7 mouse cellular contexts compared by ENCODE assay signal in the genomic region with DNA sequence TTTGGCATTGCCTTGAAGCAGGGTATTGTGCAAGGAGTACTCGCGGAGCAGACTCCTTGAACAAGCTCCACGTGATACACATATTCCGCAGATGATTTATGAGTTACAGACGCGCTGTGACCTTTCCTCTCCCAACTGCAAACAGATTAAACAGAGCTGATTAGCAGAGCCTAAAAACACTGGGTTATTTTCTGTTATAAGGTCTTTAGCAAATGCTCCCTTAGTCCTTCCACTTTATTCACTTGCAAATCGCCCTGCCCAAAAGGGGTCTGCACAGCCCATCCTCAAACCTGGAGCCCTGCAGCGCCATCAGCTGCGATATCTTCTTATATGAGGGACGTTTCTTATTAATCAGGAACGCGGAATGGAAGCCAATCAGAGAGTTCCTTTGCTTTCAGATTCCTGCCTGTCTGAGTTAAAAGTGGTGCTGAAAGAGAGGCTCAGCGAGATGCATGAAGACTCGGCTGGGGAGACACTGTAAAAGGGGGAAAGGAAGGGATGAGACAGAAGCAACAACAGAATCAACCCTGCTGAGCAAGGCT. TPM values are rescaled to one million over a fixed set of nuclear protein-coding genes. Genes with fewer than 3 reads are reported as not detected.
A peak's percentile ranks its signal among the peaks of the same experiment; 100 is the strongest.
DNase-seq lines count a peak whose midpoint lies in the region; ATAC-seq lines count a peak whose summit lies in the region.

A gene (plus strand): TSS at position 287 of the 542 bp plus-strand sequence.

- WGBS in kidney, embryonic 16.5 days = 5% methylated on average over 14 of the region's 14 CpGs
- WGBS in liver, embryonic 11.5 days = 16% methylated on average over 14 of the region's 14 CpGs

- DNase-seq in ES-CJ7 (ENCODE audit: low read depth, low spot score) = peak; percentile 33
- DNase-seq in Muller cell, postnatal 12 days (ENCODE audit: inconsistent ontology term) = peak; percentile 55
- DNase-seq in fat pad, adult 2 months (ENCODE audit: extremely low read depth, low read depth, low spot score) = peak; percentile 19
- DNase-seq in liver, embryonic 11.5 days (ENCODE audit: low spot score) = no peak
- peak; percentile 27 for DNase-seq in right cerebral cortex, postnatal 25 days
- DNase-seq in gastrocnemius, adult 8-10 months (ENCODE audit: low spot score in 2 of 2) = no peak

- peak within 1 kb of the TSS; percentile 32 for H3K4me3 ChIP-seq in kidney, embryonic 16.5 days (ENCODE audit: low read length)
- H3K4me3 ChIP-seq in liver, embryonic 11.5 days (ENCODE audit: low read depth, low read length) = no peak within 1 kb of the TSS

- no peaks in the 10 kb centered on the region for H3K27me3 ChIP-seq in kidney, embryonic 16.5 days (ENCODE audit: insufficient read depth, low read length)
- no peaks in the 10 kb centered on the region for H3K27me3 ChIP-seq in liver, embryonic 11.5 days (replicated peaks; ENCODE audit: control insufficient read depth, insufficient read depth, low read length)

- H3K27ac ChIP-seq in kidney, embryonic 16.5 days (ENCODE audit: low read length) = no peak within 1 kb of the TSS
- H3K27ac ChIP-seq in liver, embryonic 11.5 days (ENCODE audit: low read depth, low read length) = no peak within 1 kb of the TSS

- peak within 1 kb of the TSS; percentile 45 for H3K4me2 ChIP-seq in kidney, embryonic 16.5 days (replicated peaks; ENCODE audit: low read depth, low read length)
- peak within 1 kb of the TSS; percentile 43 for H3K4me2 ChIP-seq in liver, embryonic 11.5 days

- no peak; the same call in 1 of the 2 replicates for ATAC-seq in kidney, embryonic 16.5 days (ENCODE audit: low FRiP score, low TSS enrichment)
- ATAC-seq in liver, embryonic 11.5 days (replicated peaks; ENCODE audit: low FRiP score) = no peak

- no peak within 1 kb of the TSS for H3K9ac ChIP-seq in kidney, embryonic 16.5 days (replicated peaks; ENCODE audit: low read length)
- H3K9ac ChIP-seq in liver, embryonic 11.5 days (ENCODE audit: low read depth, low read length) = no peak within 1 kb of the TSS

- no peaks in the 10 kb centered on the region for H3K9me3 ChIP-seq in kidney, embryonic 16.5 days (ENCODE audit: low read length)
- no peaks in the 10 kb centered on the region for H3K9me3 ChIP-seq in liver, embryonic 11.5 days (ENCODE audit: control insufficient read depth, low read length)

- no peaks in the 10 kb centered on the region for H3K36me3 ChIP-seq in kidney, embryonic 16.5 days (ENCODE audit: insufficient read depth, low read length)
- H3K36me3 ChIP-seq in liver, embryonic 11.5 days (ENCODE audit: control insufficient read depth, insufficient read depth, low read length) = no peaks in the 10 kb centered on the region

- no peaks in the 10 kb centered on the region for H3K4me1 ChIP-seq in kidney, embryonic 16.5 days (ENCODE audit: insufficient read depth, low read length)
- no peaks in the 10 kb centered on the region for H3K4me1 ChIP-seq in liver, embryonic 11.5 days (replicated peaks; ENCODE audit: control insufficient read depth, insufficient read depth, low read length)

RNA-seq across cellular contexts. Expression of the gene that starts here (rescaled TPM):
- polyA plus RNA-seq in kidney, embryonic 16.5 days (2015; fragmentation: Nextera tagmentation; extraction: Ambion mirVana) = 0.14 and 0.28 TPM in 2 replicates
- 0.05 TPM in 1 of 2 replicates, not detected in the other for polyA plus RNA-seq in liver, embryonic 11.5 days (2014; fragmentation: Nextera tagmentation; extraction: Ambion mirVana)
- total RNA-seq in gastrocnemius, adult 8-10 months (2022) = not detected

Comparison
In these comparisons a context has a peak if more than half of its experiments do, and no peak if none do; other contexts are left out.
1. DNase-seq: peak in ES-CJ7 (single experiment), Muller cell, postnatal 12 days (single experiment), fat pad, adult 2 months (single experiment) and right cerebral cortex, postnatal 25 days (single experiment); none in liver, embryonic 11.5 days (single experiment) and gastrocnemius, adult 8-10 months (0 of 2).